Mouse (Mus musculus): Measurements from ENCODE around the gene Amn. TPM values are rescaled to one million over a fixed set of nuclear protein-coding genes. Genes with fewer than 3 reads are reported as not detected.
A peak's percentile ranks its signal among the peaks of the same experiment; 100 is the strongest.

Gene Amn
- total RNA-seq, 4 experiments from 2014 or later: 10.1 to 15.5 (median 11.6) TPM

DNA sequence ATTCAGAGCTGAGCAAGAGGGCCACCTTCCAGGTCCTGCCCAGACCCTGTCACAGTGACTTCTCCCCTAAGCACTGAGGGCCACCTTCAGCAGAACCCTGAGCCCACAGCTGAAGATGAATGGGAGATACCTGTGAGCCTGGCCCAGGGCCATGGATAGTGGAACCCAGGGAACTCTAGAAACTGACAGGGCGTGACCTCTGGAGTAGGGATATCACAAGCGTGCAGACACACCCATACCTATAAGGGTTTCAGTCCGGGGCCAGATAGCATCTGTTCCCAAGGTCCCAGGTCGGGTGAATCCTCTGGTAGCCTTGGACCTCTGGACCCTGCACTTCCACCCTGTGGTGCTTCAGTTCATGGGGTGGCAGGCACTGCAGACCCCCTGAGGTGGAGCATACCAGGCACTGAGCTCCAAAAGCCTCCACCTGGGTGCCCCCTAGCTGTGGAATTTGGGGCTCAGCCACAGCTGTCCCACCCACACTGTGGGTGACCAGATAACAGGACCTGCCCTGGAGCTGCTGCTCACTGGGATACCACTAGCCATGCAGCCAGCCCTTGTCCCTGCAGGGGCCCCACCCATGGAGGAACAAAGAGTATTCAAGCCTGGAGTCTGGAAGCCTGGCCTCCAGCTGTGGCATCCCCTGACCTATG is 3.1 kb upstream of the Amn start:
- DNase-seq (ENCODE audit: low spot score in 2 of 2): no peak

DNA sequence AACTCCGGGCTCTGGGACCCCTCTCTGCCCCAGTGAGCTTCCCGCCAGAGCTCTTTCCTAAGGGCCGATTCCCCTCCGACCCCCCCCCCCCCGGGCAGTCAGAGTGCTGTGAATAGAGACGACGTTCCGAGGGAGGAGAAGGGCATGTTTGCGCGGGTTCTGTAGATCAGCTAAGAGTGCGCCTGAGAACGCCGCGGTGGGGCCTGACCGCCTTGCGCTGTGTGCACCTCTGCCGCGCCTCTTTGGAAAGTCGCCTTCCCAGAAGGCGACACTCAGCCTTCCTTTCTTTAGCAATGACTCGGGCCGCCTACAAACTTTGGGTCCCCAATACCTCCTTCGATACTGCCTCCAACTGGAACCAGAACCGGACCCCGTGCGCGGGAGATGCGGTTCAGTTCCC is 511 bp downstream of the Amn start:
- DNase-seq (ENCODE audit: low spot score in 2 of 2): no peak

DNA sequence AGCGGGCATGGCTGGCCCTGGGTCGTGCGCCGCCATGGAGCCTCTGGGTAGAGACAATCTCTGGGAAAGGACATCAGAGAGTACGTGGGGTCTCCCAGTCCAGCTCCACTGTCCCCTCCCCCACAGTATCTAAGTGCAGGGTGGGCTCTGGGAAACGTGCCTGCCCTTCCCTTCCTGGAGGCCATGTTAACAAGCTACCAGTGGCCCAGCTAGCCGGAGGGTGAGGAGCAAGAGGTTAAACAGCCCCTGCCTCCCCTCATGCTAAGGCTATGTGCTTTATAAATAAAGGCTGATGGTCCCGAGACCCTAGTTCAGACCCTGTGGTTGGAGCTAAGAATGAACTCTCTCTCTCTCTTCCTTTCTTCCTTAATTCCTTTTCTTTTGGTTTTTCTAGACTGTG is 1.1 kb downstream of the Amn start:
- no peak for DNase-seq (ENCODE audit: low spot score in 2 of 2)

DNA sequence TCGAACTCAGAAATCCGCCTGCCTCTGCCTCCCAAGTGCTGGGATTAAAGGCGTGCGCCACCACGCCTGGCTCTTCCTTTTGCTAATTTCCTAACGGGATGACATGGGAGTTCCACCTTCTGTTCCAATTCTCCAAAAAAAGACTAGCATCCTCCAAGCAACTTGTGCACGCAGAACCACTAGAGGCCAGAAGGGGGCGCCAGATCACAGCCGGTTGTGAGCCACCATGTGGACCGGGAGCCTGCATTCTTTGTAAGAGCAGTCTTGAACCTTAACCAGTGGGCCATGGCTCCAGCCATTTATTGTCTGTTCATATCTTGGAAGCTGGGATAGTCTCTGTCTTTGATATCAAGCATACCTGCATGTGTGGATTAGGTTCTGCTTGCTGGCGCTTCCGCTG is 1.5 kb downstream of the Amn start:
- peak; percentile 55 to 73 for DNase-seq (ENCODE audit: low spot score in 2 of 2)

DNA sequence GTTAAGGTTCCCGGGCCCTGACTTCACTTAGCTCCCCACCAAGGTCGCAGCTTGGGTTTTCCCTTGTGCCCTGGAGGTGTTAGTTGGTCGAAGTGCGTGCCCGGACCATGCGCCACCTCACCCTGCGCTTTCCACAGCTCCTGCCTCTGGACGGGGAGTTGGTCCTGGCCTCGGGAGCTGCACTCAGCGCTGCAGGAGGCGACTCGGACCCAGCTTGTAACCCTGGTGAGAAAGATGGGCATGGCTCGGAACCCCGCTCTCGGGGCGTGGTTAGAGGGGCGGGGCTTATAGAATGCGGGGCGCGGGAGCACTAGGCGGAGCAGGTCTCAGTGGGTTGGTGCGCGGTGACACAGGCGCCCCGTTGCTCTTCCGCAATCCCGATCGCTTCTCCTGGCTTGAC is 3.1 kb downstream of the Amn start:
- no peak for DNase-seq (ENCODE audit: low spot score in 2 of 2)

DNA sequence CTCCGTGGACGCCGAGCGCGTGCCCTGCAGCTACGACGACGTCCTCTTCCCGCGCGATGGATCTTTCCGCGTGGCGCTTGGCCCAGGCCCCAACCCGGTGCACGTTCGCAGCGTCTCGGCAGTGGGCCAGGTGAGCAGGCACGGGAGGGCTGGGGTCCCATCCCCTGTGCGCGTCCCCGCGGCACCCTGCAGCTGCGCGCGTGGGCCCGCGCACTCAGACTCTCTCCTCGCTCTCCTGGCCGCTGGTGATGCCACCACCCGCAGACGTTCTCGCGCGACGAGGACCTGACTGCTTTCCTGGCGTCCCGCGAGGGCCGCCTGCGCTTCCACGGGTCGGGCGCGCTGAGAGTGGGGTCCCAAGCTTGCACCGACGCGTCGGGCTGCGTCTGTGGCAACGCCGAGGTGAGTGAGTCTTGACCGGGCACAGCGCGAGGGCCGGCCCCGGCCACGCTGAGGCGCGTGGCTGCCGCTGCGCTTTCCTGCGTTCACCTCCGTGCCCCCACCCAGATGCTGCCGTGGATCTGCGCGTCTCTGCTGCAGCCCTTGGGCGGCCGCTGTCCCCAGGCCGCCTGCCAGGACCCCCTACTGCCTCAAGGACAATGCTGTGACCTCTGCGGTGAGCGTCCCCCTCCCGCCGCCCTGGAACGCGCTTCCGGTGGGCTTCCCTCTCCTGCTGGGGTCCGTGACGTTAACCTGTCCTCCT is 3.7 kb downstream of the Amn start:
- DNase-seq (ENCODE audit: low spot score in 2 of 2): no peak

DNA sequence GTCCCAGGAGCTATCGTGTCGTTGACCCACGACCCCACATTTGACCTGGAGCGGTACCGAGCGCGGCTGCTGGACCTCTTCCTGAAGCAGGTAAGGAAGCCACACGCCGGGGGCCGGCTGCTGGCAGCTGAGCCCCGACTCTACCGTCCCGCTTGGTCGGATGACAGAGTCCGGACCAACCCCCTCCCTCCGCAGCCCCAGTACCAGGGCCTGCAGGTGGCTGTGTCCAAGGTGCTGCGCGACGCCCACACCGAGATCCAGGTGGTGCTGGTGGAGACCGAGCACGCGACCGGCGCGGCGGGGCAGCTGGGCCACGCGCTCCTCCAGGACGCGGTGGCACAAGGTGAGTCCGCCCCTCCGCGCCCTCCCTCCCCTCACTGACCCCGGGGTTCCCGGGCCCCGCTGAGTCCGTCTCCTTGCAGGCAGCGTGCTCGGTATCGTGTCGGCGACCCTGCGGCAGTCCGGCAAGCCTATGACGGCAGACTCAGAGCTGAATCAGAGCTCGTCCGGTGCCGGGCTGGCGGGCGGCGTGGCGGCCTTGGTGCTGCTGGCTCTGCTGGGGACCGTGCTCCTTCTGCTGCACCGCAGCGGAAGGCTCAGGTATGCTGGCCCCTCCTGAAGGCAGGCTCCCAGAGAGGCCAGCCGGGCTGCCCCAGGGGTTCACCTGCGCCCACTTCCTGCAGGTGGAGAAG is 4.4 kb downstream of the Amn start:
- DNase-seq (ENCODE audit: low spot score in 2 of 2): no peak

DNA sequence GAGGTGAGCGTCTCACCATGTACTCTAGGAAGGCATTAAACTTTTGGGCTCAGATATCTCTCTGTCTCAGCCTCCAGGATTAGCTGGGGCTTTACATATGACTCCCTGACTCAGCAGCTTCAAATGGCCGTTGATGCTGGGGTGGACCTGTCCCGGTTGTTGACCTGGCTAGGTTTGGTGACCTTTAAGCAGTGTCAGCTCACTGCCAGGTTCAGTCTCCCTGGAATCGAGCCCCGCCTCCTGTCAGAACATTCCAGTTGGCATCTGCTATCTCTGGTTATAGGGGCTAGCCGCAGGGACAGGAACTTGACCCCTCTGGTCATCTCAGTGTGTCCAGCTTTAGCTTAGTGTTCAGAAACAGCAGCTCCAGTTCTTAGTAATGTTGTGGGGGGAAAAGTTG is 5.5 kb downstream of the Amn start:
- no peak for DNase-seq (ENCODE audit: low spot score in 2 of 2)

DNA sequence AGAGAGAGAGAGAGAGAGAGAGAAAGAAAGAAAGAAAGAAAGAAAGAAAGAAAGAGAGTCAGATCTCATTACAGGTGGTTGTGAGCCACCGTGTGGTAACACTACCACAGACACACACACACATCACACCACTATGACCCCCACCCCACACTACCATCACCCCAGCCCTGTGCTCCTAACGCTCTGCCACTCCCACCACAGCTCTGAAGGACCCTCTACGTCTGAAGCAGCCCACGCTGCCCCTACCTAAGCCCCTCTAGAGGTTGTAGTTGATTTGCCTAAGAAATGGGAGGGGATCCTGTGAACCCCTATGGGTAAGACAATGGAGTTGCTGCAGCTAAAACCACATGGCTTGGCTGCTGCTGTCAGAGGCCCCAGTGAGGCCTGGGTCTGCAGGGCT is 12.7 kb downstream of the Amn start:
- DNase-seq (ENCODE audit: low spot score in 2 of 2): no peak

DNA sequence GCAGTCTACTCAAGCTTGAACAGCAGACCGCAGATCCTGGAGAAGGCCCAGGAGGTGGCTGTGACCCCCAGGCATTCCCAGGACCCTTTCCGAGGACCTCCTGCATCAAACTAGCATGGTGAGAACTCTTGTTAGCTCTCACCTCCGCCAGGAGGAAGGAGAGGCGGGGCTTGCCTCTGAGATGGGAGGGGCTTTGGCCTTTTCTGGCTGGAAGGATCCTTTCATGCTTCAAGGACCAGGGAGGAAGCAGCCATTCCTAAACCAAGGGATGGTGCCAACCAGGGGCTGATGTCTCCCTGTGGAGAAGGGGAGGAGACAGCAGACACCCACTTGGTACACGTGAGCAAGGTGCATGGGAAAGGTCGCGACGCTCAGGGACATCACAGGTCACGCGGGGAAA is 13.6 kb downstream of the Amn start:
- DNase-seq (ENCODE audit: low spot score in 2 of 2): no peak

DNA sequence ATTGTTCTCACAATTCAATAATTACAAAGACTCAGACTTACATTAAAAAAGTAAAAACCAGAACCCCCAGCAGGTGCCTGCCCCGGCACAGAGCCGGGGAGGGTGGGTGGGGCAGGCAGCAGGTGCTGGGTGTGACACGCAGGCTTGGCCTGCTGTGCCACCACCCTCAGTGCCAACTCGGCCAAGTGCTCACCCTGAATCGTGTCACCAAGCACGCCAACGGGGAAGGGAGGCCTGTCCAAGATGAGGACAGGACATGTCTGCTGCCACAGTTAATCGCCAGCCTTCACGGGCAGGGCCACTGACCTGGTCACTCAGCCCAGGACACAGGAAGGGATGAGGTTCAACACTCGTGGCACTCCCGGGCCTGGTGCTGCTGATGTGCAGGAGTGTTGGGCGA is 22.1 kb downstream of the Amn start:
- DNase-seq (ENCODE audit: low spot score in 2 of 2): no peak

DNA sequence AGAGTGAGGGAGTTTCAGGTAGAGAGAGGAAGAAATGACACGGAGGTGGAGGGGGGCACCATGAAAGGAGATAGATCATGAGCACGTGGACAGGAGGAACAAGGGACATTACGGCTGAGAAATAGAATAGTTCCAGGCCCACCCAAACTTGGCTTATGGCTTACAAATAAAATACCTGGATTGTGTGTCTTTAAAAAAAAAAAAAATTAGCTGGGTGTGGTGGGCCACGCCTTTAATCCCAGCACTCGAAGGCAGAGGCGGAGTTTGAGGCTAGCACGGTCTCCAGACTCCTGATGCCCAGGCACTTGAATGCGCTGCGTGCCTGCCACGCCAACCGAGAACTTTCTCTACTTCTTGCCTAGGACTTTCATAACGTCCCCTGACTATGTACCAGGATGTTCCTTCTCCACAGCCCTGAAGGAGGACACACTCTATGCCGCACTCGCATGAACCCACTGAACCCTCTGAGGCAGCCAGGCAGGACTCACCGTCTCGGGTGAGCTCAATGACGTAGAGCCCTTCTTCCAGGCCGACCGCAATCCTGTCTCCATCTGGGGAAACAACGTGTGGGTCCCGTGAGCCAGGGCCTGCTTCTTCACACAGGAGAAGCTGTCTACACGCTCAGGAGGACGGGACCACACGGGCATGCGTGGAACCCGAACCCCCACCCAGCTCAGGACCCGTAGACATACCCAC is 30.6 kb downstream of the Amn start:
- DNase-seq (ENCODE audit: low spot score in 2 of 2): no peak

DNA sequence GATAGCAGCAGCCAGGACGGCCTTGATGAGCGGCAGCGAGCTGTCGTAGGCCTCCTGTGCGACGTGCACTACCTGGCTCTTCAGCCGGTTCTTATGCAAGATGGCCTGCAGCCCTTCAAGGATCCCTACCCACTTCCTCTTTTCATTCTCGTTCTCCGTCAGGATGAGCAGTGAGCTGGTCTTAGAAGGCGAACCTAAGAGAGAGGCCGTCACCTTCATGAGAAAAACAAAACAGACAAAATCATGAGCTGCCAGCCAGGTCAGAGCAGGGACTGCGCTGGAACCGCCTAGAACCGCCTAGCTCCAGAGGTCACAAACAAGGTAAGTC is 31.1 kb downstream of the Amn start:
- no peak for DNase-seq (ENCODE audit: low spot score in 2 of 2)

DNA sequence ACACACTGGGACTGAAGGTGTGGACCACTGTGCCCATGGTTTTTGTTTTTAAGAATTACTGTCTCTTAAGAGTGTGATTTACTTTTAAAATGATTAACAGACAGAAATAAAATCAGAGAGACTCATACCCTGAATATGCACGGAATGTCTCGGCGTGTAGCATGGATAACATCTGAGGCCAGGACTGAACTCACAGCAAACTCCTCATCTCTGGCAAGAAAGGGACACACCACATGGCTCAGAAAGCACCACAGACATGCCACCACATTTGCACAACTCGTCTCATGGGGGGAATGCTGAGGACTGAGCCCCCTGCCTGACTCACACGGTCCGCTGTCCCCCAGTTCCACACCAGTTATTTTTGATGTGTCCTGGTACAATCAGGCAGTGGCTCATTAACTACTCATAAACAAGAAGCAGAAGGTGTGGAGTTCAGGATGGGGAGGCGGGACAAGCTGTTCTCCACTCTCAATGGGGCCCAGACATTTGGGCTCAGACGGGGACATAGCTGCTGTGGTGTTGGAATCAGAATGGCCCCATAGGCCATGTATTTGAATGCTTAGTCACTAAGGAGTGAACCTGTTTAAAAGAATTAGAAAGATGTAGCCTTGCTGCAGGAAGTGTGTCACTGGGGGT is 32.9 kb downstream of the Amn start:
- DNase-seq (ENCODE audit: low spot score in 2 of 2): no peak

DNA sequence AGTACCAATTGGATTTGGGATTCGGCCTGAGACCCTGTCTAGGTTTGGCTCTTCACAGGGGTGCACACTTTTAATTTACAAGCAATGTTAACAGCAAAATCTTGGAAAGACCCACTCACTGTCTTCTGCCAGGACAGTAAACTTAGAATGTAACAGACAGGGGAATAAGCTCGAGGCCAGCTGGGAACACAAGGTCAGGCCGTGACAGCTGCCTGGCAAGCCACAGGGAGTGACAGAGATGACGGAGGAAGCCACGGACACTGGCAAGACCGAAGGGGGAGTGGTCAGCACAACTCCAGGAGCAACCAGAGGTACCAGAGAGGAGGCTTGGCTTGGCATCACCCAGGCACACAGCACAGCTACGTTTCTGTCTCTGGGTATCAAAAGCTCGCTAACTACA is 35.9 kb downstream of the Amn start:
- DNase-seq (ENCODE audit: low spot score in 2 of 2): no peak

DNA sequence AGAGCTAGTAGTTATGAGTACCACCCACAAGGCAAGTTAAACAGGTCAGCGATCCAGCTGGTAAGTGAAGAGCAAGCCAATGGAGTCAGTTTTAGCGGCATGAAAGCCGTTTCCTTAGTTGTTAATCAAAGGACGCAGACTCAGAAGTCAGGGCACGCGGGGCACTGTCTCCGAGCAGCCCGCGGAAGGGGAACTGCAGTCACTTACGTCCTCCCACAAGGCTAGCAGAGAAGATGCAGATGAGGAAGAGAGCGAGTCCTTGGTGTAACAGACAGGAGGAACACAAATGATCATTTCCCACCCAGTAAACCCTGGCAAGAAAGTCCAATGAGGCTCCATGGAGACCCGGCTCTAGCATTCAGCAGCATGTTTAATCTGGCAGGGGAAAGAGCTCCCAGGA is 38.4 kb downstream of the Amn start:
- DNase-seq (ENCODE audit: low spot score in 2 of 2): no peak

DNA sequence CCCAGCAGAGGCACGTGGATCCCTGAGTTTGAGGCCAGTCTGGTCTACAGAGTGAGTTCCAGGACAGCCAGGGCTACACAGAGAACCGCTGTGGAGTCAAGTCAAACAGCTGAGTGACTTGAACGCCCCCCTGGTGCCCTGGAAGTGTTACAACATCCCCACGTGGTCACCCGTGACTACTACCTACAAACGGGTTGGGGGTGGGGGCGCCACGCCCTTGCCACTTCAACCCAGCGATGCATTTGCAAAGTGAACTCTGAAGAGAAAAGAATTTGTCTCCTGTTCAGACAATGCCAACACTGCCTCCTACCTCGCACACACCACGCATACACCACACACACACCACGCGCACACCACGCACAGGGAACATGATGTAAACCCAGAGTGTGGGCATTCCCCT is 39.0 kb downstream of the Amn start:
- DNase-seq (ENCODE audit: low spot score in 2 of 2): no peak

DNA sequence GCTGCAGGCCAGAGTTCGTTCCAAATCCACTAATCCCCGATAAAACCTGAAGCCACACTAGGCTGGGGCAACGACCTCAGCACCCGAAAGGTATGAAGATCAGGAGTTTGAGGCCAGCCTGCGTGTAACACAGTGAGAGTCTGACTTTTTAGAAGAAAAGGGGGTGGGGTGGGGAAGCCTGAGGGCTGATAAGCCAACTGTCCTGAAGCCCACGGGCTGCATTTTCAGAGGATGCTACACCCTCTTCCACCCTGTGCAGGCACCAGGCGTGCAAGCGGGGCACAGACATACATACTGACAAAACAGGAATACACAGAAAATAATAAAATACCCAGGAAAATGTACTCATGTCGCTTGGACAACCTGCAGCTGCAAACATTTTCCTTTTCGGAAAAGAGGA is 40.9 kb downstream of the Amn start:
- DNase-seq (ENCODE audit: low spot score in 2 of 2): no peak

DNA sequence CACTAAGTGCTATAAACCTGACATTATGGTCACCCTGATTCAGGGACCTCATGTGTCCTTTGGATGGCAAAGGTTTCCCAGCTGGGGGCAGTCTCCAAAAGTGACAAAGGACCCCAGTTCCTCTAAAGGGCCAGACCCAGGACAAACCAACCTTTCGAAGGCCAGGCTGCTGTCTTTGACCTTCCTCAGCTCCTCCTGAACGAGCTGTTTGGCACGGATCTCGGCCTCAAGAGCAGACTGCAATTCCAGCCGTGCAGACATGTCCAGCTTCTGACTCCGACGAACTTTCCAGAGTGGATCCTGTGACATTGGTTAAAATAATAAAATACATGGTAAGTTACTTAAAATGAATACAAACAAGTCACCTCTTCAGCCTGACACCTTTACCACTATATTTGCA is 43.4 kb downstream of the Amn start:
- no peak for DNase-seq (ENCODE audit: low spot score in 2 of 2)

DNA sequence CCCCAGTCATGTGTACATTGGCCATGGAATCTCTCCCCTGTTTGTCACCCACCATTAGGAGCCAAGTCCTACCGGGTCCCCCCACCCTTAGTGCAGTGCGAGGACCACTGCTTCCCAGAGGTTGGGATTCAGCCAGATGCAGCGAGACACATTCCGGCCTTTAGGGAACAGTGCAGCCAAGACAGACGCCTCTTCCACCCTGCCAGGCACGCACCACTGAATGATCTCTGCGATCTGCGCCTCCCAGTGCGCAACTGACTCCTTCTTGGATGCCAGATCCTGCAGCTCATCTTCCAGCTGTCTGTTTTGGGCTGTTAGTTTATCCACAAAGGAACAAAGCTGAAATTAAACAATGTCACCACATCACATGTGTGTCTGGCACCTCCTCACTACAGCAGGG is 46.8 kb downstream of the Amn start:
- DNase-seq (ENCODE audit: low spot score in 2 of 2): no peak

DNA sequence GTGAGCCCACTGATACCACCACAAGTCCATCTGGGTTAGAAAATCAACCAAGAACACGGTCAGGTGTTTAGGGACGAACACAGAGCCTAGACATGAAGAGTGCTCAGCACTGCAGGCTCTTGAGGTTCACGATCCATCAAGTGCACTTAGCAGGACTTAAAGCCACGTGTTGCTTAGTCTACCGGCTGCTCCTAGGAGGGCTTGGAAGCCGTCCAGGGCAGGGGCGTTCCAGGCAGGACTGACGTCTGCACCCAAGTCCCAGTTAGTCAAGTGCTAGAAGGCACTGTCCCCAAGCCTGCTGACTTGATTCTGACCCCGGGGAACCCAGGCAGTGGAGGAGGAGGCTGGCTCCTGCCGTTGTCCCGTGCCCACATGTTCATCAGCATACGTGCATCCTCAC is 49.7 kb downstream of the Amn start:
- DNase-seq (ENCODE audit: low spot score in 2 of 2): no peak

DNA sequence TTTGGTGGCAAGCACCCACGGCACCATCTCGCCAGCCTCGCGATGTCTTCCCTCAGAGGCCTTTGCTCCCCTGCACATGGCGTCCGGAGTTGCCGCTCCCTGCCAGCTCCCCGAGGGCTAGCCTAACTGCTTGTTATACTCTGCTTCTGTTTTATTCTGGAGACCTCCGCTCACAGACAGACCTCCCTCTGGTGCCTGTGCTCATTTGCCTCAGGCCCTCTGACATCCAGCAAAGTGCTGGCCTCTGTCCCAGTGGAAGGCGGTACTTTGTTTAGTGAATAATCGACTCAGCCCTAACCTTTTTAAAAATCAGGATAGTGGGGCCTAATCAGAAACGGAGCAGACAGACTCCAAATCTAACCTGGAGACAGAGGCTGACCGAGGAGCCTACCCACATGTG is 50.9 kb downstream of the Amn start:
- DNase-seq (ENCODE audit: low spot score in 2 of 2): no peak

Measured in left cerebral cortex, adult 8-10 months (tissue).